Mouse (Mus musculus) ES-E14 (cell line): ENCODE measurements at regions not wholly inside any gene's neighbourhood (a gene's known extent, or its start where the extent isn't known, plus 50 kb on each side); places are given as distances from the start of the nearest gene placed in this dataset.

ENCODE experiments used
- DNase-seq: peaks from one replicate; pipeline ENCODE4 v3.0.0-alpha.2; 2013; ENCODE audit warnings: low read depth, low spot score
- H3K27ac ChIP-seq: 2 replicates; pipeline ENCODE4 v1.5.1; 2012; ENCODE audit warnings: low read depth, mild to moderate bottlenecking, low read length, moderate library complexity, mixed read lengths; ENCODE audit not compliant: poor library complexity, insufficient read depth, severe bottlenecking
- H3K36me3 ChIP-seq: 2 replicates; pipeline ENCODE4 v1.6.1; 2012; ENCODE audit warnings: mild to moderate bottlenecking, low read length, moderate library complexity, mixed read lengths; ENCODE audit not compliant: control insufficient read depth, poor library complexity, insufficient read depth, severe bottlenecking
- H3K4me1 ChIP-seq, 2 experiments: fragments of 150-350 bp in 1 of 2; sonication (generic) in 1 of 2; 2 replicates each; pipeline ENCODE4 v1.6.1; 2012; ENCODE audit warnings: low read length in 2 of 2, mild to moderate bottlenecking in 1 of 2, mixed read lengths in 1 of 2; ENCODE audit not compliant: control insufficient read depth in 2 of 2, insufficient read depth in 2 of 2, poor library complexity in 1 of 2
- H3K4me3 ChIP-seq, 2 experiments: fragments of 150-350 bp in 1 of 2; sonication (generic) in 1 of 2; 2 replicates each; pipeline ENCODE4 v1.5.1; 2012; ENCODE audit warnings: low read length in 2 of 2, low read depth in 1 of 2, mild to moderate bottlenecking in 1 of 2, mixed read lengths in 1 of 2; ENCODE audit not compliant: insufficient read depth in 1 of 2, poor library complexity in 1 of 2, severe bottlenecking in 1 of 2
- H3K9ac ChIP-seq: 2 replicates; pipeline ENCODE4 v1.6.1; 2012; ENCODE audit warnings: low read depth, mild to moderate bottlenecking, low read length, mixed read lengths; ENCODE audit not compliant: poor library complexity, insufficient read depth, severe bottlenecking
- H3K9me3 ChIP-seq: fragments of 150-350 bp; sonication (generic); 2 replicates; pipeline ENCODE4 v1.6.1; 2012; ENCODE audit warnings: low read depth, mild to moderate bottlenecking, low read length; ENCODE audit not compliant: control insufficient read depth, insufficient read depth
- CHD2 ChIP-seq: IDR thresholded peaks from 2 replicates; pipeline ENCODE4 v1.6.1; 2014; ENCODE audit warnings: mild to moderate bottlenecking, low read depth, low read length, inconsistent platforms
- HCFC1 ChIP-seq: IDR thresholded peaks from 2 replicates; pipeline ENCODE4 v1.6.1; 2012; ENCODE audit warnings: low read length, inconsistent platforms, borderline replicate concordance; ENCODE audit not compliant: insufficient read depth
- MAFK ChIP-seq: IDR thresholded peaks from 2 replicates; pipeline ENCODE4 v1.6.1; 2014; ENCODE audit warnings: mild to moderate bottlenecking, low read depth, low read length, inconsistent platforms; ENCODE audit not compliant: insufficient read depth
- ZC3H11A ChIP-seq: IDR thresholded peaks from 2 replicates; pipeline ENCODE4 v1.6.1; 2012; ENCODE audit warnings: low read depth, mild to moderate bottlenecking, inconsistent platforms, low read length, borderline replicate concordance
- ZNF384 ChIP-seq: IDR thresholded peaks from 2 replicates; pipeline ENCODE4 v1.6.1; 2012; ENCODE audit warnings: low read depth, low read length, inconsistent platforms
- in situ Hi-C, 2 experiments: fragments of 600-800 bp; cut with MboI; formaldehyde crosslinking; loops; one replicate each; pipeline ENCODE4 v1.15.1; 2025; ENCODE audit warnings: low sequenced_read_pairs in 2 of 2, inconsistent platforms in 1 of 2; ENCODE audit not compliant: unreplicated experiment in 2 of 2

GRCm38 (mm10) chr13:52702201-52702611 lies 119.2 kb downstream of the Syk start:
- TF ChIP-seq ZNF384 (no peak), HCFC1 (no peak), ZC3H11A (no peak), MAFK (no peak), CHD2 (no peak)
- in situ Hi-C loops = loop anchor here in 1 of 2 experiments (25.0 kb wide), 1 partner anchor 285 kb away; the partner anchor contains the start of gene Nfil3
- Histone ChIP-seq H3K4me3 (no peak overlapping the region), H3K27ac (no peak overlapping the region), H3K9ac (no peak overlapping the region), H3K36me3 (no peaks in the 10 kb centered on the region), H3K9me3 (no peaks in the 10 kb centered on the region), H3K4me1 (no peaks in the 10 kb centered on the region)
- DNase-seq = no peak

GRCm38 (mm10) chr13:52703401-52704164 lies 120.6 kb downstream of the Syk start:
- Histone ChIP-seq H3K4me1 (no peaks in the 10 kb centered on the region), H3K4me3 (no peak overlapping the region), H3K9ac (no peak overlapping the region), H3K27ac (no peak overlapping the region), H3K9me3 (no peaks in the 10 kb centered on the region), H3K36me3 (no peaks in the 10 kb centered on the region)
- in situ Hi-C loops = loop anchor here in 1 of 2 experiments (25.0 kb wide), 1 partner anchor 284 kb away; the partner anchor contains the start of gene Nfil3
- TF ChIP-seq MAFK = no peak
- no peak for TF ChIP-seq ZC3H11A
- no peak for TF ChIP-seq CHD2
- TF ChIP-seq ZNF384 = no peak
- TF ChIP-seq HCFC1 = no peak
- DNase-seq = no peak

GRCm38 (mm10) chr13:52704673-52705072 lies 121.7 kb downstream of the Syk start:
- Histone ChIP-seq H3K36me3 (no peaks in the 10 kb centered on the region), H3K9me3 (no peaks in the 10 kb centered on the region), H3K4me3 (no peak overlapping the region), H3K9ac (no peak overlapping the region), H3K4me1 (no peaks in the 10 kb centered on the region), H3K27ac (no peak overlapping the region)
- no peak for DNase-seq
- TF ChIP-seq ZNF384 (no peak), MAFK (no peak), ZC3H11A (no peak), CHD2 (no peak), HCFC1 (no peak)
- in situ Hi-C loops = loop anchor here in 1 of 2 experiments (25.0 kb wide), 1 partner anchor 283 kb away; the partner anchor contains the start of gene Nfil3

GRCm38 (mm10) chr13:52709580-52709979 lies 126.6 kb downstream of the Syk start:
- TF ChIP-seq HCFC1 = no peak
- TF ChIP-seq ZNF384 = no peak
- no peak for TF ChIP-seq CHD2
- TF ChIP-seq MAFK = no peak
- TF ChIP-seq ZC3H11A = no peak
- no peak overlapping the region for H3K27ac ChIP-seq
- no peaks in the 10 kb centered on the region for H3K36me3 ChIP-seq
- no peak for DNase-seq
- H3K4me3 ChIP-seq = no peak overlapping the region
- in situ Hi-C loops = loop anchor here in 1 of 2 experiments (25.0 kb wide), 1 partner anchor 278 kb away; the partner anchor contains the start of gene Nfil3
- H3K4me1 ChIP-seq = no peaks in the 10 kb centered on the region
- no peak overlapping the region for H3K9ac ChIP-seq
- no peaks in the 10 kb centered on the region for H3K9me3 ChIP-seq
